Mouse (Mus musculus) liver, embryonic 14.5 days (tissue): ENCODE measurements at regions not wholly inside any gene's neighbourhood (a gene's known extent, or its start where the extent isn't known, plus 50 kb on each side); places are given as distances from the start of the nearest gene placed in this dataset.

Experiments
- ATAC-seq: fragments of 200-750 bp; cut with Nextera tagmentation; 2 replicates; pipeline ENCODE4 v1.8.0; 2017; ENCODE audit warnings: moderate number of reproducible peaks, mild to moderate bottlenecking, moderate library complexity; ENCODE audit not compliant: insufficient read depth
- DNase-seq, 3 experiments: peaks; one replicate each; pipeline ENCODE4 v3.0.0-alpha.2; 2012 to 2013; ENCODE audit warnings: low read depth in 3 of 3, low spot score in 3 of 3
- H3K27ac ChIP-seq: fragments of 300-500 bp; sonication (generic); 2 replicates; pipeline ENCODE4 v1.5.1; 2014; ENCODE audit warnings: moderate library complexity, mild to moderate bottlenecking, control low read depth, inconsistent platforms
- H3K27me3 ChIP-seq: fragments of 300-500 bp; sonication (generic); 2 replicates; pipeline ENCODE4 v1.6.1; 2014; ENCODE audit warnings: mild to moderate bottlenecking, low read length, moderate library complexity; ENCODE audit not compliant: control insufficient read depth, insufficient read depth
- H3K36me3 ChIP-seq: fragments of 300-500 bp; sonication (generic); replicated peaks from 2 replicates; pipeline ENCODE4 v1.6.1; 2014; ENCODE audit warnings: low read depth; ENCODE audit not compliant: control insufficient read depth, insufficient read depth
- H3K4me1 ChIP-seq, 2 experiments: fragments of 200-500 bp in 1 of 2; fragments of 300-500 bp in 1 of 2; sonication (generic) in 1 of 2; replicated peaks; 2 replicates each; pipeline ENCODE4 v1.6.1; 2012 to 2014; ENCODE audit warnings: antibody characterized with exemption in 1 of 2, inconsistent platforms in 1 of 2, low read length in 1 of 2; ENCODE audit not compliant: control insufficient read depth in 2 of 2, insufficient read depth in 2 of 2
- H3K4me2 ChIP-seq: fragments of 300-500 bp; sonication (generic); 2 replicates; pipeline ENCODE4 v1.6.1; 2014; ENCODE audit warnings: low read depth, mild to moderate bottlenecking, control low read depth, moderate library complexity
- H3K4me3 ChIP-seq, 2 experiments: fragments of 200-500 bp in 1 of 2; fragments of 300-500 bp in 1 of 2; sonication (generic) in 1 of 2; 2 replicates each; pipeline ENCODE4 v1.5.1; 2012 to 2014; ENCODE audit warnings: low read depth in 2 of 2, low read length in 2 of 2, mild to moderate bottlenecking in 2 of 2, control low read depth in 1 of 2, inconsistent platforms in 1 of 2, moderate library complexity in 1 of 2; ENCODE audit not compliant: insufficient read depth in 1 of 2
- H3K9ac ChIP-seq: fragments of 300-500 bp; sonication (generic); replicated peaks from 2 replicates; pipeline ENCODE4 v1.6.1; 2014; ENCODE audit warnings: mild to moderate bottlenecking, control low read depth, moderate library complexity
- H3K9me3 ChIP-seq: fragments of 300-500 bp; sonication (generic); 2 replicates; pipeline ENCODE4 v1.6.1; 2016; ENCODE audit warnings: low read length, mixed read lengths; ENCODE audit not compliant: control insufficient read depth
- CTCF ChIP-seq: IDR thresholded peaks from 2 replicates; pipeline ENCODE4 v1.5.1; 2016; ENCODE audit warnings: antibody characterized with exemption, low read depth, control low read depth
- EP300 ChIP-seq: IDR thresholded peaks from 2 replicates; pipeline ENCODE4 v1.6.1; 2016; ENCODE audit warnings: antibody characterized with exemption, low read depth
- WGBS: fragments of 180-500 bp; shearing (Covaris S2); extraction: QIAGEN DNeasy Blood & Tissue Kit; methylation state at CpG from one replicate; pipeline ENCODE4 v1.1.7; 2014; ENCODE audit not compliant: insufficient replicate concordance; 5-methylcytosine and 5-hydroxymethylcytosine counted together

DNA sequence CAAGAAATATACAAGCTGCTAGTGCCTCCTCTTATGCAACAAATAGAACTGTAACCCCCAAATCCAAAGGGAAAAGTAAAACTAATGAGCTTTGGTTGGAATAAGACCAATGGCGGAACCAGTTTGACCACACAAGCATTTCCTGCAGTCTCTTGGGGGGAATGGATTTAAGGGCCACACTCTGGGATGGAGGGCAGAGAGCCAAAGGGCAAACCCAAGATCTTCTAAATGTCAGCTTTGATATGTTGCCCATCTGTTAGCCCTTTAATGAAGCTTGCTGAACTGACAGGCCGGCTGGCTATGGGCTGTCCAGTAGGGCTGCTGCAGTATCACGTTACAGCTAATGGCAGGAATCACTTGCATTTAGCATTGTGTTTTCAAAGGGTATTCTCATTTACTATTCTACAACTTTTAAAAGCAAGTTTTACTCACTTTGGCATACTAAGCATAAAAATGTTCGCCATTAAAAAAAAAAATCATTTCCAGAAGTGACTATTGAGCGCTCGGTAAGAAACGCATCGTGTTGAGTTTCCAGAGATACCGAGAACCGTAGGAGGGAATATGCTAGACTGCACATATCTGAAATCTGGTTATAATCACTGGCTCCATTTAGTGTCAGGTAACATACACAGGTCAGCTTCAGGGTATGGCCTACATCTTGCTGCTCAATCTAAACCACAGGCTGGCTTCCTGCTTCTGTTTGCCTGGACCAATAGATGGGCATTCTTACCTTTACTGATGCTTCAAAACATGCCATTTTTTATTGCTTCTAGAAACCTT, 51.1 kb upstream of the Mmadhc start:
- no peaks in the 10 kb centered on the region for H3K36me3 ChIP-seq
- no peak overlapping the region for H3K4me3 ChIP-seq
- no peak for DNase-seq
- TF ChIP-seq CTCF = no peak
- no peak for TF ChIP-seq EP300
- H3K9ac ChIP-seq = no peak overlapping the region
- H3K27me3 ChIP-seq = no peaks in the 10 kb centered on the region
- WGBS = 81% methylated on average over 10 of the region's 10 CpGs
- ATAC-seq = no peak
- H3K9me3 ChIP-seq = no peaks in the 10 kb centered on the region
- H3K4me1 ChIP-seq = no peaks in the 10 kb centered on the region
- H3K4me2 ChIP-seq = no peak overlapping the region
- H3K27ac ChIP-seq = no peak overlapping the region
